Mouse (Mus musculus) embryo, embryonic 9.5 days (tissue): ENCODE results near the gene Uchl3.
A peak's percentile ranks its signal among the peaks of the same experiment; 100 is the strongest.

Source experiments
- DNase-seq: peaks from one replicate; pipeline ENCODE4 v3.0.0-alpha.2; 2017; ENCODE audit errors: extremely low spot score

Uchl3 gene

DNA sequence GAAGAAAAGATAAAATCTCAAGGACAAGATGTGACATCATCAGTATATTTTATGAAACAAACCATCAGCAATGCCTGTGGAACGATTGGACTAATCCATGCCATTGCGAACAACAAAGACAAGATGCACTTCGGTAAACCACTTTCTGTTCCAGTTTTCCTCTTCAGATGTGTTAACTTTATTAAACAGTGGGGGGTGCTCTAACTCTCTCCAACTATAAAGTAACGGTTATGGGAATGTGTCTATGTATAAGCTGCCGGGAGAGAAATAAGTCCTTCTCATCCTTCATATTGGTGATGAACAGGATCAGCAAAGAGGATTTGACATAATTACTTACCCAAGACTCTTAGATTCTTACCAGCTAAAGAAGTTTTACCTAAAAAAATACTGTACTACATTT lies 12.8 kb downstream of the Uchl3 start:
- no peak for DNase-seq

GRCm38 (mm10) chr14:101668626-101669025 lies 14.9 kb downstream of the Uchl3 start:
- DNase-seq: no peak

DNA sequence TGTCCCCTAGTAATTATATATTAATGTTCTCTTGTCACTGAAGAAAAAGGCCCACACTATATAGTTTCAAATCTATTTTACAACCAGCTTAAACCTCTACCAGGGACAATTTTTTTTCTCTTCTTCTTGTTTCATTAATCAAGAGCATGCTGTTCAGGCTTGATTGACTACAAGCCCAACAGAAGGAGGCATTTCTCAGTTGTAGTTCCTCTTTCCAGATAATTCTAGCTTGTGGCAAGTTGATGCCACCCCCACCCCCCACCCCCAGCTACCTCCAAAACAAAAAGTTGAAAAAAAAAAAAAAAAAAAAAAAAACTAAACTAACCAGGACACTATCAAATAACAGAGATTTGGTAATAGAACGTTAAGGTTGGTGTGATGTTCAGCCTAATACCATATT lies 18.5 kb downstream of the Uchl3 start:
- no peak for DNase-seq

DNA sequence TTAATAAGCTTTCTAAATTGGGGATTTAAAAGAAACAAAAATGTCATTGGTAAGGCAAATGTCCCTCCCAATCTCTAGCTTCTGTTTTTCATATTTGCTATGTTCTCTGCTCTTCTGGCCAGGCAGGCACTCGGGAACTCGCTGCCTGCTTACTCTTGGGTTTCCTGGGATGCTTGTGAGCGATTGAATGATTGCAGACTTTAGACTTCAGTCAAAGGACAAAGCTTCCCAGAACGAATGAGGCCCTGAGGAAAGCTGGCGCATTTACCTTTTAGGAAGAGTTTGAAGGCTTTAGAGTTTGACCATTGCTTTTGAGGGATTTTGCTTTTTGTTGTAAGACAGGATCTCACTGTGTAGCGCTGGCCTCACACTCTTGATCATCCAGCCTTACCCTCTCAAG lies 33.9 kb downstream of the Uchl3 start:
- no peak for DNase-seq

DNA sequence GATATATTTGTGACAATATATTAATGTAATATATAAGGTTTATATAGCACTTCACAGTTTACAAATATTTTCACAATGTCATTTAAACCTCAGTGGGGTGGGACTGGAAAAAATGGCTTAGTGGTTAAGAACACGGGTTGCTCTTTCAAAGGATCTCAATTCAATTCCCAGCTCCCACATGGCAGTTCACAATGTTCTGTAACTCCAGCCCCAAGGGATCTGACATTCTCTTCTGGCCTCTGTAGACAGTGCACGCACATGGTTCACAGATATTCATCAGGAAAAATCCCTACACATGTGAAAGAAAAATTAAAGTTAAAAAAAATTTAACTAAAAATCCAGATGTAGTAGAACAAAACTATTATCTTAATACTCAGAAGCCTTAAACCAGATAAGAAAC lies 34.6 kb downstream of the Uchl3 start:
- no peak for DNase-seq

DNA sequence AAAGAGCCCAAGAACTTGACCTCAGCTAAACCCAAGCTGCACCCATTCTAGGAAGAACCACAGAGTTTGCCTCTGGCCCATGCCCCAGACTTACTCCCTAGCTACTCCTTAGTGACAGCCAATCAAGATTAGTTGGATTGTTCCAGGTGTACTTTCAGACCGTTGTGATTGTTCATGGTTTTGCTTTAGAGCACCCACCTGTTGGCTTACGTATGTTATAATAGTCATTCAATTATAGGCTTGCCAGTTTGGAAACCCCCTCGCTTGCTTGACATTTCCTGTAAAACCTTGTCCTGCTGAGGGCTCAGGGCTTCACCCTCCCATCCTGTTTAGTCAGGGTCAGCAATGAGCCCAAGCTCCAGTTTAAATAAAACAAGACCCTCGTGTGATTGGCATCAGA lies 50.7 kb downstream of the Uchl3 start:
- DNase-seq: no peak

GRCm38 (mm10) chr14:101707088-101707487 lies 53.3 kb downstream of the Uchl3 start:
- DNase-seq: no peak

DNA sequence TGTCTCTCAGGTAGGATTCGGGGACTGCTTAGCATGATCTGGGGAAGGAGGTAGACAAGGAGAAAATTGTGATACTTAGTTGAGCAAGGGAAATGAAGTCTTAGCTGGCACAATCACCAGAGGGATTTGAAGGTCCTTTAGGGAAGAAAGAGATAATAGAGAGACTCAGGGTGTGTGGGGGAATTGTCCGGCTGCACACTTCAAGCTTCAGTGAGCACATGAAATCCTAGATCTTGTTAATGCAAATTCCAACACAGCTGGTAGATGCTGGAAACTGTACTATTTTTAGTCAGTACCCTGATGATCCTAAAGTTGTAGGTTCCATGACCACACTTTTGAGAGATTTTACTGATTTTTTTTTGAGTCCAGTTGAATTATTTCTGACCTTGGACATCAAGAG lies 60.6 kb downstream of the Uchl3 start:
- no peak for DNase-seq

- DNase-seq: peak; percentile 85
Observed at GRCm38 (mm10) chr14:101729237-101729971, 75.6 kb downstream of the Uchl3 start, which contains the start of the genes Gm9922 and Lmo7. Gm9922 (minus strand) TSS chr14:101729814. Lmo7 (plus strand) TSS chr14:101729957.

- DNase-seq: no peak
Observed at GRCm38 (mm10) chr14:101729972-101730692, 76.4 kb downstream of the Uchl3 start.

DNA sequence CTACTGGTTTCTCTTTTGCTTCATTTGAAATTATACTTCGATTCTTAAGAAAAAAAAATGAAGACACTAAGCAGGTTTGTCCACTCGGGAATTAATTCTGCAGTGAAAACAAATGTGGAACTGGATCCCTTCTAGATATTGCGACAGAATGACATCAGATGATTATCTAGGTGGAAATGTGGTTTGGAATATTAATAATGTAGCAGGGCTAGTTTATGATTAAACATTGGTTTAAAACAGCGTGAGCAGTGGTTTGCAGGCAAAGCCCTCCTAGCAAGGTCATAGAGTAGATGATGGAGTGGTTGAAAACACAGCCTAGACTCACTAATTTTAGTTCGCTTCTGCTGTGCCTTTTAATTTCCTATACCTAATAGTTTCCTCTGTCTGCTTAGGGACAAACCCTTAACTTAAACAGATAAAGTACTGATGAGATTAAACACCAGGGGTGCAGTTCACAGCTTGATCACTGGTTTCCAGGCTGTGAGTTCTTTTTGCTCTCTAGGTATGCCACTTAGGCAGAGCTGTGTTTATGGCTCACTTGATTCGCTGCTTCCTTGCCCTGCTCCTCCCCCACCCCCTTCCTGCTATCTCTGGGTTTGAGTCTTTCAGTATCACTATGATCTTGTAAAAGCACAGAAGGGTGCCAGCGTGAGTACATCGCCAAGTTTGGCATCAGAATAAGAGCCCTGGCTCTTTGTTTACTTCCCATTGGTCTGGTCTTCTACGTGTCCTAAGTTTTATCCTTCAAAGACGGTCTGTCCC lies 80.0 kb downstream of the Uchl3 start:
- DNase-seq: peak; percentile 12

- DNase-seq: no peak
Observed at GRCm38 (mm10) chr14:101737501-101737900, 83.7 kb downstream of the Uchl3 start.
